Mouse (Mus musculus) embryonic facial prominence, embryonic 11.5 days (tissue): ENCODE data around the gene Negr1. TPM values are rescaled to one million over a fixed set of nuclear protein-coding genes. Genes with fewer than 3 reads are reported as not detected.

Experiments
- ATAC-seq: fragments of 200-750 bp; cut with Nextera tagmentation; replicated peaks from 2 replicates; pipeline ENCODE4 v1.8.0; 2017; ENCODE audit warnings: low read depth; ENCODE audit not compliant: insufficient number of reproducible peaks, low FRiP score, low TSS enrichment
- DNase-seq: peaks from one replicate; pipeline ENCODE4 v3.0.0-alpha.2; 2015; ENCODE audit warnings: low spot score
- H3K27ac ChIP-seq: fragments of 300-500 bp; sonication (generic); replicated peaks from 2 replicates; pipeline ENCODE4 v1.5.1; 2014; ENCODE audit warnings: mild to moderate bottlenecking, low read depth, low read length, control low read depth
- H3K27me3 ChIP-seq: fragments of 300-500 bp; sonication (generic); 2 replicates; pipeline ENCODE4 v1.6.1; 2014; ENCODE audit warnings: mild to moderate bottlenecking, low read length, moderate library complexity, mixed read lengths; ENCODE audit not compliant: control insufficient read depth, insufficient read depth
- H3K36me3 ChIP-seq: fragments of 300-500 bp; sonication (generic); replicated peaks from 2 replicates; pipeline ENCODE4 v1.6.1; 2014; ENCODE audit warnings: low read depth, mild to moderate bottlenecking, low read length, moderate library complexity, mixed read lengths; ENCODE audit not compliant: control insufficient read depth, insufficient read depth
- H3K4me1 ChIP-seq: fragments of 300-500 bp; sonication (generic); 2 replicates; pipeline ENCODE4 v1.6.1; 2014; ENCODE audit warnings: low read length, mixed read lengths; ENCODE audit not compliant: control insufficient read depth, insufficient read depth
- H3K4me2 ChIP-seq: fragments of 300-500 bp; sonication (generic); 2 replicates; pipeline ENCODE4 v1.6.1; 2014; ENCODE audit warnings: low read depth, mild to moderate bottlenecking, control low read depth, low read length, moderate library complexity
- H3K4me3 ChIP-seq: fragments of 300-500 bp; sonication (generic); 2 replicates; pipeline ENCODE4 v1.5.1; 2014; ENCODE audit warnings: low read depth, low read length, control low read depth
- H3K9ac ChIP-seq: fragments of 300-500 bp; sonication (generic); replicated peaks from 2 replicates; pipeline ENCODE4 v1.6.1; 2014; ENCODE audit warnings: mild to moderate bottlenecking, control low read depth, low read length
- H3K9me3 ChIP-seq: fragments of 300-500 bp; sonication (generic); replicated peaks from 2 replicates; pipeline ENCODE4 v1.6.1; 2016; ENCODE audit warnings: mild to moderate bottlenecking, low read length, inconsistent platforms, mixed read lengths; ENCODE audit not compliant: control insufficient read depth
- WGBS: fragments of 180-500 bp; shearing (Covaris S2); extraction: QIAGEN DNeasy Blood & Tissue Kit; methylation state at CpG from one replicate; pipeline ENCODE4 v1.1.7; 2014; 5-methylcytosine and 5-hydroxymethylcytosine counted together
- polyA plus RNA-seq: library from polyadenylated mRNA; unstranded; fragments of >200 nt; fragmentation: Nextera tagmentation; extraction: Ambion mirVana; gene quantifications from 2 replicates; pipeline ENCODE4 v1.2.1, GENCODE M21; 2014

The Negr1 gene
- polyA plus RNA-seq, 1 experiment from 2014 or later: 3.4 TPM

DNA sequence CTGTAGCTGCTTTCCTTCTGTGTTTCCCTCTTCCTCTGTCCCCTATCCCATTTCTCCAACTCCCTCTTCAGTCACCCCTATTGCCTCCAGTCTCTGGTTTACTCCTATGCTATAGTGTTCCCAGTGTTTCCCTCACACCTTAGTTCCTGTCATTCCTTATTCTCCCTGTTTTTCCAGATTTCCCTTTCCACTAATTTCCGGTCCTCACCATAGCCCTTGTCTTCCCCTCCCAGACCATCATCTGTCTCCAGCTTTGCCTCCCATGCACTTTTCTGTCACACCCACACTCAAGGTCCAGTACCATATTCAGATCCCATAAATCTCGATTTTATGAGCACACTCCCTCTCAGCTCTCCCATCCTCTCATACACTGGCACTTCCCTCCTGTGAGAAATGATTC, 1.2 kb downstream of the Negr1 start:
- no peaks in the 10 kb centered on the region for H3K36me3 ChIP-seq
- no peak overlapping the region; the same call in 1 of the 2 replicates for H3K9ac ChIP-seq
- peak overlapping the region; percentile 64; the same call in 1 of the 2 replicates for H3K4me3 ChIP-seq
- no peaks in the 10 kb centered on the region; the same call in 1 of the 2 replicates for H3K4me1 ChIP-seq
- H3K27me3 ChIP-seq: peaks cover 7% of the 10 kb centered on the region; the same call in 1 of the 2 replicates
- 20% methylated on average over 2 of the region's 2 CpGs for WGBS
- DNase-seq: no peak
- no peak overlapping the region for H3K27ac ChIP-seq
- no peaks in the 10 kb centered on the region for H3K9me3 ChIP-seq
- peak overlapping the region; percentile 90; the same call in 1 of the 2 replicates for H3K4me2 ChIP-seq
- no peak for ATAC-seq

DNA sequence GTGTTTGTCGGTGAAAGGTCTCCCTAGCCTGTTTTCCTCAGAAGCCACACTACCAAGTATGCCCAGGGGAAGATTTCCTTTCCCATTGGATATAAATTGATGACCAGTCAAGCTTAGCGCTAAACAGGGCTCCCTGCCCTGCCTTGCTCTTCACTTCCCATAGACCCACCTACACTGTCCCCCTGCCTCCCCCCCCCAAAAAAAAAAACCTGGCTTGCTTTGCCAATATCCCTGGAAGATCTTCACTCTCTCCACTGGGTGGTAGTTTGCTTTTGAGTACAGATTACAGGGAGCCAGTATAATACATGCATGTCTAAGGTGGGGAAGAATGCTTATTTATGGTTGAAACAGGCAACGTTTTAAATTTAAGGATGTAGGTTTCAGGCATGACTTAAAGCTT, 1.8 kb downstream of the Negr1 start:
- H3K4me3 ChIP-seq: 0 out of 2 replicates have a peak overlapping the region, but pooled peaks have one; percentile 3
- H3K27ac ChIP-seq: no peak overlapping the region
- WGBS: 18% methylated on average over 3 of the region's 3 CpGs
- ATAC-seq (no peak), DNase-seq (no peak)
- H3K4me1 ChIP-seq: no peaks in the 10 kb centered on the region; the same call in 1 of the 2 replicates
- peaks cover 7% of the 10 kb centered on the region; the same call in 1 of the 2 replicates for H3K27me3 ChIP-seq
- H3K9me3 ChIP-seq: no peaks in the 10 kb centered on the region
- H3K9ac ChIP-seq: no peak overlapping the region
- no peak overlapping the region; the same call in 1 of the 2 replicates for H3K4me2 ChIP-seq
- no peaks in the 10 kb centered on the region for H3K36me3 ChIP-seq

DNA sequence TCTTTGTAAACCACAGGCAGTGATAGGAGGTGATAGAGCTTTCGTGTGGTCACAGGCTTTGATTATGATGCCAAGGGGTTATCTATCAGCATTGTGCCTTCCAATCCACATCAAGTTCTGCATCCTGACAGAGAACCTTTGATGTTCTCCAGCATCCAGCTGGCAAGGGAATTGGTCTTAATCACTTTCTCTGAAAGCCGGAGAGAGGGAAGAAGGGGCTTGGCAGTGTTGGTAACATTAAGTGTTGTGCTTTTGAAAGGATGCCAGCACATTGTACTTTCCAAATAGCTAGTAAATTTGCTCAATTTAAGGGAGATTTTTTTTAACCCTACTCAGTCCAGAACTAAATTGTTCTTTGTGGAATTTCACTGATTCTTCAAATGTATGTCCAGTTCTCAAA, 11.9 kb downstream of the Negr1 start:
- H3K9ac ChIP-seq: no peak overlapping the region
- no peak for DNase-seq
- H3K4me3 ChIP-seq: no peak overlapping the region
- no peak for ATAC-seq
- no peaks in the 10 kb centered on the region for H3K4me1 ChIP-seq
- no peak overlapping the region for H3K4me2 ChIP-seq
- no peaks in the 10 kb centered on the region for H3K9me3 ChIP-seq
- no peak overlapping the region for H3K27ac ChIP-seq
- no peaks in the 10 kb centered on the region for H3K36me3 ChIP-seq
- 45% methylated on average over 2 of the region's 2 CpGs for WGBS
- no peaks in the 10 kb centered on the region for H3K27me3 ChIP-seq

DNA sequence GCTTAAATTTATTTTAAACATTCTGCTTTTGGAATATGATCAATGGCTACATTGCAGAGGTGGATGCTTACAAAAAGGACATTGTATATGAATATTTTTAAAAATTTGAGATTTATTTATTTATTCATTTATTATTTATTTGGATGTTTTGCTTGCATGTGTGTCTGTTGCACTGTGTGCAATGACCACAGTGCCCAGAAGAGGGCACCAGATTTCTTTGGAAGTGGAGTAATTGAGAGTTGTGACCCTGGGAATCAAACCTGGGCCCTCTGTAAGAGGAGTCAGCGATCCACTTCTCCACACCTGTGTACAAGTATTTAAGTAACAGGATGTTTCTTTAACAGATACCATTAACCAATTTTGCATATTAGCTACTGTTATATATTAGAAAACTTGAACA, 14.7 kb downstream of the Negr1 start:
- no peak overlapping the region for H3K4me2 ChIP-seq
- H3K4me3 ChIP-seq: no peak overlapping the region
- no peak for ATAC-seq
- no peak for DNase-seq
- no peaks in the 10 kb centered on the region for H3K9me3 ChIP-seq
- H3K27ac ChIP-seq: no peak overlapping the region
- WGBS: 83% methylated on average over 1 of the region's 1 CpGs
- no peaks in the 10 kb centered on the region for H3K36me3 ChIP-seq
- no peak overlapping the region for H3K9ac ChIP-seq
- H3K27me3 ChIP-seq: no peaks in the 10 kb centered on the region
- no peaks in the 10 kb centered on the region for H3K4me1 ChIP-seq

DNA sequence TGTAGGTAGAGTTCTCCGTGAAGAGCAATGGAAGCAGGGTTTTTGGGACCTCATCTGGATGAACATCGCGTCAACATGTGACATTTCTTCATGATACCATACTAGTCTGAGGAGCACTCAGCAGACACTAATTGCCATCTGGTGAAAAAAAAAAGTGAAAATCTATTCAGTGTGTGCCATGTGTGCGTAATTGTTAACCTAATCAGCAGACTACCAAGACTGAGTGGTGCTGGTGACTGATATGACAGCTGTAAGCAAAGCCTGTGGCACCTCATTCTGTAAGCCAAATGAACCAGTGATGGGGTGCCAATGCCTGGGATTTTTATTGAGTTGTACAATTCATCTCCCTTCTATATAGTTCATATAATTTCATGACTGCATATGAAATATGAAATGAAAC, 29.0 kb downstream of the Negr1 start:
- Histone ChIP-seq H3K27me3 (no peaks in the 10 kb centered on the region), H3K9ac (no peak overlapping the region), H3K4me1 (no peaks in the 10 kb centered on the region), H3K27ac (no peak overlapping the region), H3K36me3 (no peaks in the 10 kb centered on the region), H3K9me3 (no peaks in the 10 kb centered on the region), H3K4me3 (no peak overlapping the region), H3K4me2 (no peak overlapping the region)
- 93% methylated on average over 4 of the region's 4 CpGs for WGBS
- no peak for DNase-seq
- no peak for ATAC-seq

DNA sequence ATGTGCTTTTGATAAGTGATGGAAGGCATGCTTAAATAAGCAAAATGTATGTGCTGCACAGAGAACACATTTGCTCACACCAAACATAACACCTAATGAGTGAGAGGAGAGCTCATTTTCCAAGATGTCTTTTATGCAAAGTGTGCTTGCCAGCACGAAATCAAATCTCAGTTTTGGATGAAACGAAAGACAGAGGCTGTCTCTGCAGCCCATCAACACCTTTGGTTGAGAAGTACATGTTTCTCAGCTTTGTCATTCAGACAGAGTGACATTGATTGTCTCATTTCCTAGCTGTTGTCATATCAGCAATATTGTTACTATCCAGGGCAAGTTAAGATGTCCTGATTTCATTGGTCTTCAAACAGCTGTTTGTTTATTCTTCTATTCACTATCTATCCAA, 29.5 kb downstream of the Negr1 start:
- no peak overlapping the region for H3K9ac ChIP-seq
- H3K36me3 ChIP-seq: no peaks in the 10 kb centered on the region
- H3K9me3 ChIP-seq: no peaks in the 10 kb centered on the region
- ATAC-seq (no peak), DNase-seq (no peak)
- no peak overlapping the region for H3K27ac ChIP-seq
- H3K4me3 ChIP-seq: no peak overlapping the region
- no peaks in the 10 kb centered on the region for H3K4me1 ChIP-seq
- no peak overlapping the region for H3K4me2 ChIP-seq
- 89% methylated on average over 2 of the region's 2 CpGs for WGBS
- H3K27me3 ChIP-seq: no peaks in the 10 kb centered on the region

DNA sequence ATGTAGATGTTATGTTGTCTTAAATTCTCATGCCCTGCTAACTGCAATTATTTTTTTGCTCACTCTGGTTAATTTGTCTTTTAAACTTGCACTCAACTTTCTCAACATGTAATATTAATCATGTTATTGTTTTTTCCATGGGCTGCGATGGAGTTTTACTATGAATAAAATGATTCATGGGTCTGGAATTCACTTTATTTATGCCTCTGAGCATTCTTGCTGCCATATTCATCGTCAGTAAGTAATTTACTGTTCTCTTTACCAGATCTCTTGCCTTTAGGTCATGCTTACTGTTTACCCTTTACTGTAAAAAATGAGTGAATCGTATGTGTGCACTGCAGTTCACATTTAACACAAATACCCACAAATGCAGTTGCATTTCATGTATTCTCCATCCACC, 45.3 kb downstream of the Negr1 start:
- DNase-seq (no peak), ATAC-seq (no peak)
- Histone ChIP-seq H3K4me3 (no peak overlapping the region), H3K36me3 (no peaks in the 10 kb centered on the region), H3K9ac (no peak overlapping the region), H3K27me3 (no peaks in the 10 kb centered on the region), H3K4me2 (no peak overlapping the region), H3K4me1 (no peaks in the 10 kb centered on the region), H3K27ac (no peak overlapping the region), H3K9me3 (no peaks in the 10 kb centered on the region)
- 80% methylated on average over 3 of the region's 3 CpGs for WGBS

DNA sequence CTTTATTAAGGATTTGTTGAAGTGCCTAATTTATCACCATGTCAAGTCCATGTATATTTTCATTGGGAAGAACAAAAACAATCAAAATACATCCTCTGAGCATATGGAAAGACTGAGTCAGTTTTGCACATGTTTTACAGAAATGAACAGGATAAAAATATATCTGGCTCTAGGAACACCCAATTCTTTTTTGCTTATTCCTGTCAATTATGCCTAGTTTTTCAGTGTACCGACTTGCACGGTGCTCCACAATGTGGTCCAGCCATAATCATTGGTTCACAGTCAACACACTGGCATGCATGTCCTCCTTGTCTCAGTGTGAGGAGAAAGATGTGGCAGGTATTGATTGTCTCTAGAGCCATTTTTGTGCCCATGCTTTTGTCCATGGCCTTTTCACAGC, 58.3 kb downstream of the Negr1 start:
- Histone ChIP-seq H3K27me3 (no peaks in the 10 kb centered on the region), H3K27ac (no peak overlapping the region), H3K36me3 (no peaks in the 10 kb centered on the region), H3K9ac (no peak overlapping the region), H3K4me1 (no peaks in the 10 kb centered on the region), H3K9me3 (no peaks in the 10 kb centered on the region), H3K4me2 (no peak overlapping the region), H3K4me3 (no peak overlapping the region)
- DNase-seq (no peak), ATAC-seq (no peak)
- WGBS: 89% methylated on average over 2 of the region's 2 CpGs
